Mouse (Mus musculus) embryonic fibroblast, embryonic 13.5 days (primary cell): ENCODE measurements around the gene Syne3.

Experiments used
- CTCF ChIP-seq: IDR thresholded peaks from 2 replicates; pipeline ENCODE4 v1.5.1; 2011; ENCODE audit warnings: mild to moderate bottlenecking, control low read depth, low read length, moderate library complexity, borderline replicate concordance; ENCODE audit not compliant: insufficient read depth
- POLR2A ChIP-seq: IDR thresholded peaks from 2 replicates; pipeline ENCODE4 v1.6.1; 2011; ENCODE audit warnings: low read depth, mild to moderate bottlenecking, control low read depth, low read length, moderate library complexity

DNA sequence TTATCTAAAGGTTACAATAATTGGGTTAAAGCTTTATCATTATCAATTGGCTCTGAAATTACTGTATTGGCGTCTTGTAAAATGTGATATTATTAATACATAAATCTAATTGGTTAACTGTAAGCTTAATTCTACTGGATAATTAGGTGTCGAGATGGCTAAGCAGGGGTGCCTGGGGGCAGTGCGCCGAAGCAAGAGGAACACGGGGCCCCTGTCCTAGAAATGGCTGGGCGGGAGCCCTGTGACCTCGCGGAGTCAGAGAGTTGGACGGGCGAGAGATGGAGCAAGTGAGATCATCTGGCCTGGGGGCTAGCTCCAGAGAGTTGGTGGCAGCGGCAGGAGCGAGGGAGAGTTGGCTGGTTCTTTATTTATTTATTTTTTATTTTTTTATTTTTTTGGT lies 40.2 kb upstream of the Syne3 start:
- TF ChIP-seq CTCF (no peak), POLR2A (no peak)
